Mouse (Mus musculus) MEL (cell line): Measurements from ENCODE around the gene Dhx30. TPM values are rescaled to one million over a fixed set of nuclear protein-coding genes. Genes with fewer than 3 reads are reported as not detected.

Experiments
- DNase-seq: peaks from one replicate; pipeline ENCODE4 v3.0.0; 2011; ENCODE audit warnings: low read depth, low spot score
- H3K27ac ChIP-seq: 2 replicates; pipeline ENCODE4 v1.5.1; 2012; ENCODE audit warnings: low read depth, mild to moderate bottlenecking, control low read depth, low read length, moderate library complexity; ENCODE audit not compliant: control insufficient read depth
- H3K27me3 ChIP-seq, 2 experiments: fragments of 150-350 bp in 1 of 2; sonication (generic) in 1 of 2; 2 replicates each; pipeline ENCODE4 v1.6.1; 2012; ENCODE audit warnings: low read length in 2 of 2, mild to moderate bottlenecking in 2 of 2, improper control_type of control experiment in 1 of 2, moderate library complexity in 1 of 2; ENCODE audit not compliant: insufficient read depth in 2 of 2, control insufficient read depth in 1 of 2
- H3K36me3 ChIP-seq, 2 experiments: 2 replicates each; pipeline ENCODE4 v1.6.1; 2012 to 2014; ENCODE audit warnings: low read length in 2 of 2, improper control_type of control experiment in 1 of 2, inconsistent platforms in 1 of 2, mild to moderate bottlenecking in 1 of 2; ENCODE audit not compliant: insufficient read depth in 2 of 2, control insufficient read depth in 1 of 2
- H3K4me1 ChIP-seq, 2 experiments: fragments of 150-350 bp in 1 of 2; sonication (generic) in 1 of 2; 2 replicates each; pipeline ENCODE4 v1.6.1; 2012; ENCODE audit warnings: low read length in 2 of 2, improper control_type of control experiment in 1 of 2, mild to moderate bottlenecking in 1 of 2; ENCODE audit not compliant: insufficient read depth in 2 of 2, control insufficient read depth in 1 of 2
- H3K4me3 ChIP-seq, 2 experiments: fragments of 150-350 bp in 1 of 2; sonication (generic) in 1 of 2; 2 replicates each; pipeline ENCODE4 v1.5.1; 2012; ENCODE audit warnings: low read depth in 2 of 2, low read length in 2 of 2, mild to moderate bottlenecking in 2 of 2, moderate library complexity in 2 of 2, control low read depth in 1 of 2, improper control_type of control experiment in 1 of 2; ENCODE audit not compliant: control insufficient read depth in 1 of 2, insufficient read depth in 1 of 2
- H3K79me2 ChIP-seq: 2 replicates; pipeline ENCODE4 v1.6.1; 2012; ENCODE audit warnings: mild to moderate bottlenecking, low read length, moderate library complexity; ENCODE audit not compliant: control insufficient read depth, poor library complexity, insufficient read depth
- H3K9ac ChIP-seq: 2 replicates; pipeline ENCODE4 v1.6.1; 2012; ENCODE audit warnings: low read depth, mild to moderate bottlenecking, control low read depth, low read length, moderate library complexity; ENCODE audit not compliant: control insufficient read depth, poor library complexity, severe bottlenecking
- H3K9me3 ChIP-seq: fragments of 150-350 bp; sonication (generic); replicated peaks from 2 replicates; pipeline ENCODE4 v1.6.1; 2012; ENCODE audit warnings: mild to moderate bottlenecking, low read length, improper control_type of control experiment, moderate library complexity; ENCODE audit not compliant: insufficient read depth
- CTCF ChIP-seq, 3 experiments: IDR thresholded peaks in 2 of 3; conservative IDR thresholded peaks in 1 of 3; 2 replicates each; pipeline ENCODE4 v1.5.1; 2011 to 2012; ENCODE audit warnings: low read length in 3 of 3, low read depth in 2 of 3, mild to moderate bottlenecking in 2 of 3, improper control_type of control experiment in 1 of 3, inconsistent platforms in 1 of 3, mixed read lengths in 1 of 3, moderate library complexity in 1 of 3; ENCODE audit not compliant: control insufficient read depth in 1 of 3, insufficient read depth in 1 of 3, poor library complexity in 1 of 3, severe bottlenecking in 1 of 3
- EP300 ChIP-seq, 2 experiments: IDR thresholded peaks; 2 replicates each; pipeline ENCODE4 v1.6.1; 2011; ENCODE audit warnings: improper control_type of control experiment in 2 of 2, low read length in 2 of 2, low read depth in 1 of 2, mild to moderate bottlenecking in 1 of 2
- ETS1 ChIP-seq: IDR thresholded peaks from 2 replicates; pipeline ENCODE4 v1.6.1; 2012; ENCODE audit warnings: low read depth, mild to moderate bottlenecking, inconsistent platforms, low read length, improper control_type of control experiment, moderate library complexity
- GABPA ChIP-seq: IDR thresholded peaks from 2 replicates; pipeline ENCODE4 v1.6.1; 2012; ENCODE audit warnings: low read depth, mild to moderate bottlenecking, inconsistent platforms, low read length, improper control_type of control experiment, moderate library complexity
- GATA1 ChIP-seq: IDR thresholded peaks from 2 replicates; pipeline ENCODE4 v1.6.1; 2011; ENCODE audit warnings: low read depth, low read length, improper control_type of control experiment
- MAFK ChIP-seq: IDR thresholded peaks from 2 replicates; pipeline ENCODE4 v1.6.1; 2011; ENCODE audit warnings: low read depth, mild to moderate bottlenecking, low read length, improper control_type of control experiment, borderline replicate concordance
- MEF2A ChIP-seq: IDR thresholded peaks from 2 replicates; pipeline ENCODE4 v1.6.1; 2014; ENCODE audit warnings: low read depth, mild to moderate bottlenecking, inconsistent platforms, low read length, improper control_type of control experiment; ENCODE audit not compliant: poor library complexity, insufficient replicate concordance, severe bottlenecking; ENCODE audit errors: extremely low read depth
- MYB ChIP-seq: IDR thresholded peaks from 2 replicates; pipeline ENCODE4 v1.6.1; 2011; ENCODE audit warnings: mild to moderate bottlenecking, low read depth, low read length, improper control_type of control experiment
- NELFE ChIP-seq: IDR thresholded peaks from 2 replicates; pipeline ENCODE4 v1.6.1; 2011; ENCODE audit warnings: low read depth, low read length, improper control_type of control experiment
- POLR2A ChIP-seq, 2 experiments: IDR thresholded peaks; 2 replicates each; pipeline ENCODE4 v1.6.1; 2011 to 2012; ENCODE audit warnings: low read length in 2 of 2, mild to moderate bottlenecking in 2 of 2, control low read depth in 1 of 2, improper control_type of control experiment in 1 of 2, low read depth in 1 of 2, moderate library complexity in 1 of 2; ENCODE audit not compliant: control insufficient read depth in 1 of 2, insufficient read depth in 1 of 2, poor library complexity in 1 of 2
- POLR2AphosphoS2 ChIP-seq: IDR thresholded peaks from 2 replicates; pipeline ENCODE4 v1.6.1; 2011; ENCODE audit warnings: low read length, improper control_type of control experiment
- POLR2AphosphoS5 ChIP-seq: IDR thresholded peaks from 2 replicates; pipeline ENCODE4 v1.6.1; 2012; ENCODE audit warnings: low read depth, borderline replicate concordance, mild to moderate bottlenecking, inconsistent platforms, low read length, moderate library complexity, mixed read lengths
- RCOR1 ChIP-seq: IDR thresholded peaks from 2 replicates; pipeline ENCODE4 v1.6.1; 2012; ENCODE audit warnings: low read depth, mild to moderate bottlenecking, inconsistent platforms, low read length, improper control_type of control experiment
- SIN3A ChIP-seq: IDR thresholded peaks from 2 replicates; pipeline ENCODE4 v1.6.1; 2012; ENCODE audit warnings: low read length, improper control_type of control experiment, inconsistent platforms
- SMC3 ChIP-seq: IDR thresholded peaks from 2 replicates; pipeline ENCODE4 v1.6.1; 2011; ENCODE audit warnings: low read depth, low read length, improper control_type of control experiment
- TAL1 ChIP-seq: IDR thresholded peaks from 2 replicates; pipeline ENCODE4 v1.6.1; 2012; ENCODE audit warnings: mild to moderate bottlenecking, inconsistent platforms, low read length, moderate library complexity, mixed read lengths
- TBP ChIP-seq: IDR thresholded peaks from 2 replicates; pipeline ENCODE4 v1.8.0; 2011; ENCODE audit warnings: low read depth, low read length, improper control_type of control experiment
- TCF12 ChIP-seq: IDR thresholded peaks from 2 replicates; pipeline ENCODE4 v1.6.1; 2014; ENCODE audit warnings: low read depth, mild to moderate bottlenecking, inconsistent platforms, low read length, improper control_type of control experiment, moderate library complexity
- UBTF ChIP-seq: IDR thresholded peaks from 2 replicates; pipeline ENCODE4 v1.6.1; 2012; ENCODE audit warnings: low read depth, mild to moderate bottlenecking, inconsistent platforms, low read length, improper control_type of control experiment, moderate library complexity, borderline replicate concordance; ENCODE audit not compliant: insufficient read depth
- ZC3H11A ChIP-seq: IDR thresholded peaks from 2 replicates; pipeline ENCODE4 v1.6.1; 2012; ENCODE audit warnings: low read depth, mild to moderate bottlenecking, inconsistent platforms, low read length, improper control_type of control experiment
- ZNF384 ChIP-seq: IDR thresholded peaks from 2 replicates; pipeline ENCODE4 v1.6.1; 2012; ENCODE audit warnings: low read depth, mild to moderate bottlenecking, inconsistent platforms, low read length, improper control_type of control experiment
- polyA plus RNA-seq, 2 experiments: library from polyadenylated mRNA; stranded (reverse) in 1 of 2; unstranded in 1 of 2; fragments of >175 nt in 1 of 2; fragments of >200 nt in 1 of 2; gene quantifications; 2 replicates each; pipeline versions ENCODE4 v1.2.1 to v1.2.4; 2012; ENCODE audit warnings: low replicate concordance in 2 of 2, low read depth in 1 of 2; ENCODE audit not compliant: insufficient read length in 2 of 2, insufficient read depth in 1 of 2, missing spikeins in 1 of 2
- total RNA-seq: library from RNA; depleted of rRNA; stranded (reverse); fragments of 300-350 nt; gene quantifications from 2 replicates; pipeline ENCODE4 v1.2.3, GENCODE M21; 2012

Dhx30 gene
- total and polyA plus RNA-seq, 3 experiments, result 113 to 126 TPM; not detected in 1

DNA sequence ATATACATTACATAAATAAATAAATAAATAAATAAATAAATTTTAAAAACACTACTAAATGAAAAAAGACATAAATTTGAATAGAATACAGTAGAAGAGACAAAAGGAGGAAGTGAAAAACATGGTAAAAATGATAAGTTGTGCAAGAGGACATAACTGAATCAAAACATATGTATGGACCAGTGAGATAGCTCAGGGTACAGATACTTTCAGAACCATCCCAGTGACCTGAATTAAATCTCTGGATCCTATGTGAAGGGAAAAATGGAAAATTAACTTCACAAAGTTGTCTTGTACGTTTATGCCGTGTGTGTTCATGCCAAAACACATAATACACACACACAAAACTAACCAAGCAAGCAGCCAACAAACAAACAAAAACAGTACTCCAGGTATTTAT lies 5.7 kb upstream of the Dhx30 start:
- no peaks in the 10 kb centered on the region for H3K27me3 ChIP-seq
- H3K27ac ChIP-seq, result no peak overlapping the region
- peaks cover 0 to 11% of the 10 kb centered on the region in 2 experiments; a peak in 2 of 4 replicates for H3K36me3 ChIP-seq
- H3K79me2 ChIP-seq, result peaks cover 5% of the 10 kb centered on the region
- TF ChIP-seq SMC3 (no peak), GATA1 (peak; percentile 89), RCOR1 (peak; percentile 98), ZNF384 (0 out of 2 replicates have a peak, but pooled peaks have one; percentile 30), GABPA (no peak), SIN3A (no peak), ETS1 (no peak), ZC3H11A (no peak), UBTF (no peak), NELFE (no peak), TBP (no peak), CTCF (IDR thresholded peaks at IDR 0.05 in 2 of 3, conservative IDR thresholded peaks at IDR 0.05 in 1 of 3; ENCODE audit: control insufficient read depth in 1 of 3, insufficient read depth in 1 of 3, low read depth in 2 of 3, low read length in 3 of 3, poor library complexity in 1 of 3, severe bottlenecking in 1 of 3) (no peak), MYB (no peak), POLR2AphosphoS5 (no peak), TAL1 (peak; percentile 75), EP300 (IDR thresholded peaks at IDR 0.05; ENCODE audit: low read depth in 1 of 2, low read length in 2 of 2) (peak; percentile 87 to 94), TCF12 (peak; percentile 93), MAFK (no peak), POLR2AphosphoS2 (no peak), MEF2A (no peak), POLR2A (IDR thresholded peaks at IDR 0.05; ENCODE audit: control insufficient read depth in 1 of 2, insufficient read depth in 1 of 2, low read depth in 1 of 2, low read length in 2 of 2, poor library complexity in 1 of 2) (no peak)
- TF ChIP-seq, all 39 proteins: peak for 6
- no peaks in the 10 kb centered on the region for H3K9me3 ChIP-seq
- H3K4me3 ChIP-seq, result no peak overlapping the region
- DNase-seq, result peak; percentile 60
- no peak overlapping the region for H3K9ac ChIP-seq
- H3K4me1 ChIP-seq, result peaks cover 2 to 3% of the 10 kb centered on the region in 2 experiments; a peak in 2 of 4 replicates

DNA sequence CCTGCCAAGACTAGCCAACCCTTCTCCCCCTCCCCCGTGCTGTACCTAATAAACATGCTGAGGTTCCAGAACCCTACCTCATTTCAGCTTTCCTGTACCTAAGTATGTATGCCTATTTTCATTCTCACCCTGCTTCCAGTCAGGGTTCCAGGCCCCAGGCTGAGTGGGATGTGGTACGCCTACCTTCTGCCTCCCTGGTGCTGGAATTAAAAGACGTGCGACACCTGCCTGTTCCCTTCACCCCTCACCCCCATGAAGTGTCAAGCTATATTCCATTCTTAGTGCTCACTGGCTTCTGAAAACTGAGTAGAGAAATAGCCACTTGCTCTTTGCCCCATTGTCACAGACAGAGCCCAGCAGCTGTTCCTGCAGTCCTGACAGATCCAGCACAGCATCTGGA lies 3.8 kb upstream of the Dhx30 start:
- no peaks in the 10 kb centered on the region for H3K27me3 ChIP-seq
- TF ChIP-seq POLR2AphosphoS5, result no peak
- no peak for TF ChIP-seq CTCF (IDR thresholded peaks at IDR 0.05 in 2 of 3, conservative IDR thresholded peaks at IDR 0.05 in 1 of 3; ENCODE audit: control insufficient read depth in 1 of 3, insufficient read depth in 1 of 3, low read depth in 2 of 3, low read length in 3 of 3, poor library complexity in 1 of 3, severe bottlenecking in 1 of 3)
- no peak for TF ChIP-seq EP300 (IDR thresholded peaks at IDR 0.05; ENCODE audit: low read depth in 1 of 2, low read length in 2 of 2)
- H3K27ac ChIP-seq, result no peak overlapping the region
- DNase-seq, result no peak
- H3K36me3 ChIP-seq, result peaks cover 0 to 15% of the 10 kb centered on the region in 2 experiments; a peak in 2 of 4 replicates
- H3K9ac ChIP-seq, result no peak overlapping the region
- H3K9me3 ChIP-seq, result no peaks in the 10 kb centered on the region
- no peak overlapping the region for H3K4me3 ChIP-seq
- H3K79me2 ChIP-seq, result peaks cover 22% of the 10 kb centered on the region
- peaks cover 2 to 3% of the 10 kb centered on the region in 2 experiments; a peak in 2 of 4 replicates for H3K4me1 ChIP-seq
